Mouse (Mus musculus) thymus, adult 2 months (tissue): ENCODE measurements around the gene Plekha3.

ENCODE experiments used
- CTCF ChIP-seq: fragments of 200-500 bp; IDR thresholded peaks from 2 replicates; pipeline ENCODE4 v1.5.1; 2012; ENCODE audit warnings: mild to moderate bottlenecking, control low read depth, low read length, moderate library complexity, borderline replicate concordance; ENCODE audit not compliant: control insufficient read depth, poor library complexity, insufficient read depth; ENCODE audit errors: extremely low read depth
- POLR2A ChIP-seq: fragments of 200-500 bp; IDR thresholded peaks from 2 replicates; pipeline ENCODE4 v1.6.1; 2012; ENCODE audit warnings: mild to moderate bottlenecking, low read length, control low read depth, moderate library complexity; ENCODE audit not compliant: control insufficient read depth, poor library complexity, insufficient read depth; ENCODE audit errors: extremely low read depth

- TF ChIP-seq CTCF: no peak
- no peak for TF ChIP-seq POLR2A
These were observed 1.5 kb downstream of the Plekha3 start for GRCm38 (mm10) chr2:76676401-76677226.
